Mouse (Mus musculus): Measurements from ENCODE around the gene Scnm1. TPM values are rescaled to one million over a fixed set of nuclear protein-coding genes. Genes with fewer than 3 reads are reported as not detected.

Gene Scnm1
- polyA plus RNA-seq, 1 experiment from 2014 or later: 80.7 TPM

DNA sequence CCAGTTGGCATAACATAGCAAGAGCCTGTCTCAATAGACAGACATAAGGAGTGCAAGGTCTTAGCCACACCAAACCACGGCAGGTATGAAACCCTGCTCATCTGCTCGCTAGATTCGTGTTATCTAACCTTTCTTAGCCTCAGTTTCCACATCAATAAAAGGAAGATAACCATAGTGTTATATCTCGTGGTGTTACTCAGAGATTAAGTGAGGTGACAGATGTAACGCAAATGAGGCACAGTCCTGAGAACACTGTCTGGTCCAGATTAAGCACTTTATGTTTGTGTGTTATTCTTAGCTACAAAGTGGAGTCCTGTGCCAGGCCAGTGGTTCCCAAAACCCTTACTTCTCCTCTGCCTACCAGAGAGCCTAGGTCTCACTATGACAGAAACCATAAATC, 31.0 kb upstream of the Scnm1 start:
- peaks cover 28% of the 10 kb centered on the region for H3K4me1 ChIP-seq (replicated peaks)
- H3K4me2 ChIP-seq: no peak overlapping the region
- no peak overlapping the region for H3K27ac ChIP-seq
- H3K27me3 ChIP-seq: peaks cover 10% of the 10 kb centered on the region
- no peak overlapping the region for H3K9ac ChIP-seq (replicated peaks)
- ATAC-seq (ENCODE audit: insufficient number of reproducible peaks, insufficient read depth, low FRiP score, low TSS enrichment, low read depth): no peak
- no peak overlapping the region for H3K4me3 ChIP-seq (replicated peaks)
- H3K36me3 ChIP-seq: peaks cover 72% of the 10 kb centered on the region
- H3K9me3 ChIP-seq: no peaks in the 10 kb centered on the region
- 80% methylated on average over 5 of the region's 5 CpGs for WGBS

DNA sequence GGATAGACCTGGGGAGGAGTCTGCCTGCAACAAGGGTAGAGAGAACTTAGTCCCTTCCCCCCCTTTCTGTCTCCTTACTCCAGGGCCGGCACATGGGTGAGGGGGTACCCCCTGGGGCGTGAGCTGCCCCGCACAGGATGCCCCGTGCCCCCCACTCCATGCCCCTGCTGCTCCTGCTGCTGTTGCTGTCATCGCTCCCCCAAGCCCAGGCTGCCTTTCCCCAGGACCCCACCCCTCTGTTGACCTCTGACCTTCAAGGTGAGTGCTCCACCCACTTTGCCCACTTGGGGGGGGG, 30.4 kb upstream of the Scnm1 start:
- ATAC-seq (ENCODE audit: insufficient number of reproducible peaks, insufficient read depth, low FRiP score, low TSS enrichment, low read depth): no peak
- Histone ChIP-seq H3K9me3 (no peaks in the 10 kb centered on the region), H3K4me1 (replicated peaks) (peaks cover 32% of the 10 kb centered on the region), H3K36me3 (peaks cover 66% of the 10 kb centered on the region), H3K4me2 (no peak overlapping the region), H3K9ac (replicated peaks) (no peak overlapping the region), H3K27me3 (peaks cover 8% of the 10 kb centered on the region), H3K27ac (0 out of 2 replicates have a peak overlapping the region, but pooled peaks have one; percentile 45), H3K4me3 (replicated peaks) (no peak overlapping the region)
- WGBS: 57% methylated on average over 5 of the region's 5 CpGs

- Histone ChIP-seq H3K27me3 (peaks cover 7% of the 10 kb centered on the region; the same call in 1 of the 2 replicates), H3K36me3 (peaks cover 60% of the 10 kb centered on the region), H3K4me2 (peak overlapping the region; percentile 10; the same call in 1 of the 2 replicates), H3K4me1 (replicated peaks) (peaks cover 32% of the 10 kb centered on the region), H3K9me3 (no peaks in the 10 kb centered on the region), H3K27ac (0 out of 2 replicates have a peak overlapping the region, but pooled peaks have one; percentile 45), H3K9ac (replicated peaks) (no peak overlapping the region; the same call in 1 of the 2 replicates), H3K4me3 (replicated peaks) (no peak overlapping the region)
- 56% methylated on average over 11 of the region's 11 CpGs for WGBS
- ATAC-seq (ENCODE audit: insufficient number of reproducible peaks, insufficient read depth, low FRiP score, low TSS enrichment, low read depth): no peak
Measured at GRCm38 (mm10) chr3:95163419-95164255, 29.8 kb upstream of the Scnm1 start.

- ATAC-seq (ENCODE audit: insufficient number of reproducible peaks, insufficient read depth, low FRiP score, low TSS enrichment, low read depth): no peak
- Histone ChIP-seq H3K4me3 (replicated peaks) (peak overlapping the region; percentile 84), H3K9ac (replicated peaks) (peak overlapping the region; percentile 14), H3K4me1 (replicated peaks) (peaks cover 32% of the 10 kb centered on the region), H3K27me3 (peaks cover 7% of the 10 kb centered on the region; the same call in 1 of the 2 replicates), H3K4me2 (peak overlapping the region; percentile 82), H3K27ac (0 out of 2 replicates have a peak overlapping the region, but pooled peaks have one; percentile 54), H3K36me3 (peaks cover 46% of the 10 kb centered on the region), H3K9me3 (no peaks in the 10 kb centered on the region)
- 51% methylated on average over 2 of the region's 2 CpGs for WGBS
Measured at GRCm38 (mm10) chr3:95162345-95162628, 28.5 kb upstream of the Scnm1 start.

DNA sequence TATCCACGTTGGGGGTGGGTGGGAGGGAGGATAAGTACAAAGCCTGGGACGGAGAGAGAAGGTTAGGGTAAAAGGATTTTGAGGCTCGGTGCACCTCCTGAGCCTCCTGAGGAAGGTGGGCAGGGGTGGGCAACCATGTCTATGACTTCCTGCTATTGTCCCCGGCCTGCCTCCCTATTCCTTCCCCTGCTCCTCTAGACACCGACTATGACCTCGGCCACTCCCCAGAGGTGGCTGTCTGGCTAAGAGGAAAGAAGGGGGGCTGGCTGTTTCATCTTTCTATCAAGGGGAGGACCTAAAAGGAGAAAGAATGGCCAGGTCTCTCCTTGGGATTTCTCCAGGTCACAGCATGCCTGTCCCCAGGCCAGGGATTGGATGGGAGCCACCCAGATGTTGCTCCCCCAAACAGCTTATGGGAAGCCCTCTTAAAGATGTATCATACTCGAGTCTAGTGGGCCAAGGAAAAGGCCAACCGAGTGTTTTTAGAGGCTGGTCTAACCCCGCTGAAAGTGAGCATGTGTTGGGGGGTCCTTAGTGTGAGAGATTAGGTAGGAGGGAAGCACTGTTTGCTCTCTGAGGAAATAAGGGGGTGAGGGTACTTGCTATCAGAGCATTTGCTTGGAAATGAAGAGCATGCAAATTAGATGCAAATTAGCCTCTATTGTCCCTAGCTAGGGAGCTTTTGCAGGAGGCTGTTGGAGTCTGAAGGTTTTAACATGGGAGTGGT, 28.0 kb upstream of the Scnm1 start:
- peaks cover 41% of the 10 kb centered on the region for H3K36me3 ChIP-seq
- peak overlapping the region; percentile 80 for H3K9ac ChIP-seq (replicated peaks)
- H3K27me3 ChIP-seq: peaks cover 7% of the 10 kb centered on the region; the same call in 1 of the 2 replicates
- no peaks in the 10 kb centered on the region for H3K9me3 ChIP-seq
- H3K4me1 ChIP-seq (replicated peaks): peaks cover 32% of the 10 kb centered on the region
- H3K4me3 ChIP-seq (replicated peaks): peak overlapping the region; percentile 84
- peak overlapping the region; percentile 82 for H3K4me2 ChIP-seq
- WGBS: 3% methylated on average over 9 of the region's 9 CpGs
- no peak; the same call in 1 of the 2 replicates for ATAC-seq (ENCODE audit: insufficient number of reproducible peaks, insufficient read depth, low FRiP score, low TSS enrichment, low read depth)
- H3K27ac ChIP-seq: peak overlapping the region; percentile 54

- Histone ChIP-seq H3K27me3 (peaks cover 7% of the 10 kb centered on the region; the same call in 1 of the 2 replicates), H3K27ac (peak overlapping the region; percentile 54), H3K9me3 (no peaks in the 10 kb centered on the region), H3K4me3 (replicated peaks) (peak overlapping the region; percentile 84), H3K4me1 (replicated peaks) (peaks cover 32% of the 10 kb centered on the region), H3K9ac (replicated peaks) (peak overlapping the region; percentile 80), H3K4me2 (peak overlapping the region; percentile 82), H3K36me3 (peaks cover 35% of the 10 kb centered on the region)
- WGBS: under 1% methylated on average over 29 of the region's 30 CpGs
- peak; percentile 49 for ATAC-seq (ENCODE audit: insufficient number of reproducible peaks, insufficient read depth, low FRiP score, low TSS enrichment, low read depth)
Measured at GRCm38 (mm10) chr3:95161041-95161551, 27.3 kb upstream of the Scnm1 start.

DNA sequence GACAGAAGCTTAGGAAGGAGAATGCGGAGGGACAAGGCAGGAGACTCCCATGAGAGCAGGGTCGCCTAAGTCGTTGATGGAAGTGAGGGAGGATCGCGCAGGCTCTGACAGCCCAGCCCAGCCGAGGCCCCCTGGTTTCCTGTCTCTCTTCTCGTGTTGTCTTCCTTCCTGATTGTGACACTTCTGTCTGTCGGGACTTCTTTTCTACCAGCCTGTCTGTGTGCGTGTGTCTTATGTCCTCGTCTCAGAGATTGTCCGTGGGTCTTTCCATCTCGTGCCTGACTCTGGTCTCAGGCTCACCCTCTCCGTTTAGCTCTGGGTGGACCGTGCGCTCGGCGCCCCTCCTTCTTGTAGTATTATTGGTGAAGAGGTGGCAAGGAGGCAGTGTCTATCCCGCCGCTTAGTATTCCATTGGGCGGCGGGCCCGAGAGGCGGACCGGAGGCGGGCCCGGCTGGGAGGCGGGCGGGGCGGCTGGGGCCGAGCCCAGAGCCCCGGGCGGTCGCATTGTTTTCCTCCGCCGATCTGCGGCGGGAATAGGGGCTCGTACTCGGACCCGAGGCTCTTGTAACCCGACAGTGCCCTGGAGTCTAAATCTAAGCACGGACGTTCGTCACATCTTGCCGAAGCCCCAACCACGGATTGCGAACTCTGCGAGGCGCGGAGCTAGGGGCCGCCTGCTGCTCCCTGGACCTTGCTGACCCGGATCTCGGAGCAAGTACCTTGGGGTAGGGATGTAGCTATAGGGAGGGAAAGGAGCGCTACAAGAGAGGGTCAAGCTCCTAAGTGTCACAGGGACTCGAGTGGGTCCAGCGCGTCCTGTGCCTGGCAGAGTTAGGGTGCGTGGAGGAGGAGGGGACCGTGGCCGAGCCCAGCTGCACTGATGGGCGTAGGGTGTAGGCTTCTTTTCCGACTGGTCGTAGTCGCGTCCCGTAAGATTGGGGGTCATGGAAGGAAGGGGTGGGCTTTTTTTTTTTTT, 26.5 kb upstream of the Scnm1 start, which contains the start of gene Sema6c:
Gene Sema6c (plus strand): TSS at position 471 of the 977 bp plus-strand sequence.
- Histone ChIP-seq H3K4me2 (peak within 1 kb of the TSS; percentile 82), H3K9ac (replicated peaks) (peak within 1 kb of the TSS; percentile 80), H3K4me1 (replicated peaks) (peaks cover 32% of the 10 kb centered on the region), H3K9me3 (no peaks in the 10 kb centered on the region), H3K27ac (peak within 1 kb of the TSS; percentile 72), H3K4me3 (replicated peaks) (peak within 1 kb of the TSS; percentile 84), H3K27me3 (peaks cover 7% of the 10 kb centered on the region; the same call in 1 of the 2 replicates), H3K36me3 (peaks cover 26% of the 10 kb centered on the region)
- peak; percentile 93 for ATAC-seq (ENCODE audit: insufficient number of reproducible peaks, insufficient read depth, low FRiP score, low TSS enrichment, low read depth)
- WGBS: under 1% methylated on average over 66 of the region's 66 CpGs

DNA sequence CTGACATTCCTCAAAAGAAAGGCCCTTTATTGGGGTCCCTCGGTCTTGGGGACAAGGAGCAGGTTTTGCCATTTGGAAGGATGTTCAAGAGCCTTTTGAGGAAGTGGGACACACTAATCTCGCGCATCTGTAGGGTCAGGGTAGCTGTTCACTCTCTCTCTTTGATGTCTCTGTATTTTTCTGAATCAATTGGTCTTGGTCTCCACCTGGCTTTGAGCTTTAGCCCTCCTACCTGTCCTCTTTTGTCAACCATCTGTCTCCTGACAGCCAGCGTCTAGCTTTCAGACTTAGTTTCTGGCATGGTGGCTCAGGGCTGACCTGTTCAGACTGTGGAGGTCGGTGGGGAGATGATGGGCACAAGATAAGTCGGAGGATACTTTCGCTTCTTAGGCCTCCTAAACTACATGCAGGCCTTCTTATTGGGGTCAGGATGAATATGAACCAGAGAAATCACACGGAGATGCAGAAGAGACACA, 25.7 kb upstream of the Scnm1 start:
- peak overlapping the region; percentile 82 for H3K4me2 ChIP-seq
- H3K4me3 ChIP-seq (replicated peaks): peak overlapping the region; percentile 84
- H3K36me3 ChIP-seq: peaks cover 19% of the 10 kb centered on the region
- WGBS: 18% methylated on average over 8 of the region's 8 CpGs
- H3K27ac ChIP-seq: no peak overlapping the region
- H3K4me1 ChIP-seq (replicated peaks): peaks cover 32% of the 10 kb centered on the region
- no peaks in the 10 kb centered on the region for H3K9me3 ChIP-seq
- no peak for ATAC-seq (ENCODE audit: insufficient number of reproducible peaks, insufficient read depth, low FRiP score, low TSS enrichment, low read depth)
- peaks cover 7% of the 10 kb centered on the region; the same call in 1 of the 2 replicates for H3K27me3 ChIP-seq
- peak overlapping the region; percentile 52 for H3K9ac ChIP-seq (replicated peaks)

GRCm38 (mm10) chr3:95153874-95154273, 20.1 kb upstream of the Scnm1 start:
- Histone ChIP-seq H3K27me3 (peaks cover under 1% of the 10 kb centered on the region; the same call in 1 of the 2 replicates), H3K9me3 (no peaks in the 10 kb centered on the region), H3K4me1 (replicated peaks) (no peaks in the 10 kb centered on the region), H3K36me3 (no peaks in the 10 kb centered on the region), H3K4me3 (replicated peaks) (no peak overlapping the region), H3K4me2 (no peak overlapping the region), H3K9ac (replicated peaks) (no peak overlapping the region), H3K27ac (no peak overlapping the region)
- WGBS: 50% methylated on average over 4 of the region's 4 CpGs
- ATAC-seq (ENCODE audit: insufficient number of reproducible peaks, insufficient read depth, low FRiP score, low TSS enrichment, low read depth): no peak

GRCm38 (mm10) chr3:95147924-95148323, 14.1 kb upstream of the Scnm1 start:
- Histone ChIP-seq H3K27ac (no peak overlapping the region), H3K27me3 (no peaks in the 10 kb centered on the region), H3K9ac (replicated peaks) (no peak overlapping the region), H3K4me2 (no peak overlapping the region), H3K36me3 (no peaks in the 10 kb centered on the region), H3K9me3 (no peaks in the 10 kb centered on the region), H3K4me3 (replicated peaks) (no peak overlapping the region), H3K4me1 (replicated peaks) (no peaks in the 10 kb centered on the region)
- ATAC-seq (ENCODE audit: insufficient number of reproducible peaks, insufficient read depth, low FRiP score, low TSS enrichment, low read depth): no peak
- 62% methylated on average over 3 of the region's 3 CpGs for WGBS
